Mouse (Mus musculus) brain, embryonic 18.5 days (tissue): ENCODE data around the gene Cd247.

Experiments
- DNase-seq: peaks from one replicate; pipeline ENCODE4 v3.0.0-alpha.2; 2012; ENCODE audit warnings: low read depth, low spot score

Cd247 gene

DNA sequence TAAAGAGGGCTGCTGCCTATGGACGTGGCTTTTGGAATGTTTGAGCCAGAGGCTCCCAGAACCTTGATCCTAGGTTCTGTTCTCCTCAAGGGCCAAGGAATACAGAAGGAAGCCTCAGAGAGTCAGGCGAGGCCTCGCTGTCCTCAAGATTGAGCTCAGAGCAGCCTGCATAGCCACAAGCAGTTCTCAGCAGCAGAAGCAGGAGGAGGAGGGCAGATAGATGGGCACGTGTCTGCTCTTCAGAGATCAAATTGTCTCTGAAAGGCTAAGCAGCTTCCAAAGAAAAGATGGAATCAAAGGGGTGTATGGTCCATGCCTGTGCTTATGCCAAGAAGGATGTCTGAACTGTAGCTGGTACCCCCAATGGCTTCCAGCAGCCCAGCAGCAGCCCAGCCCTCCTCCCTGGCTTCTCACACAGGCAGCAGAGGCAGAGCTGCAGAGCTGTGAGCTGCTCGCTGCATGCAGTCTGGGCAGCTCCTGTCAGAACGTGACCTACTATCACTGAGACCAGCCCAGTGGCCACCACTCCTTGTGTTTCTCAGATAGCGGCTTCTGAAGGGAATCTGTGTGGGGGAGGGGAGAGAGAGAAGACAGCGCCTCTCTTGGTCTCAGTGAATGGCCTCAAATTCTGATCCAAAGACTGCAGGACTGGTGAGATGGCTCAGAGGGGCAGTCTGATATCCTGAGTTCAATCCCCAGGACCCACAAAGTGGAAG, 29.8 kb downstream of the Cd247 start:
- no peak for DNase-seq

GRCm38 (mm10) chr1:165819147-165819546, 30.7 kb downstream of the Cd247 start:
- DNase-seq: no peak

DNA sequence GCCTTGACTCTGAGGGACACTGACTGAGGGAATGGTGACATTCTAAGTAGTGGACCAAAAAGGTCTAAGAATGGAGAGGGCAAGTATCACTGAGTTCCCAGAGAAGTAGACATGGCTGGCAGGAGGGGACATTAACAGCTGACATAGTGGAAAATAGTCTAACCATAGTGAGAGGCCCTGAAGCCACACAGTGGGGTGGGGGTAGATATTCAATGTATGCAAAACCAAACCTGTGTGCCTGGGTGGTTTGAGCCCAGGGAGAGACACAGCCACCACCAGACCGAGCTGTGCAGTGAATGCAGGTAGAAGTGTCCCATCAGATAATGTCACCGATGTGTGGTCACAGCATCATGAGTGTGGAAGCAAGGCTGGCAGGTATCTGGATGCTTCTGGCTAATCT, 33.5 kb downstream of the Cd247 start:
- DNase-seq: no peak

DNA sequence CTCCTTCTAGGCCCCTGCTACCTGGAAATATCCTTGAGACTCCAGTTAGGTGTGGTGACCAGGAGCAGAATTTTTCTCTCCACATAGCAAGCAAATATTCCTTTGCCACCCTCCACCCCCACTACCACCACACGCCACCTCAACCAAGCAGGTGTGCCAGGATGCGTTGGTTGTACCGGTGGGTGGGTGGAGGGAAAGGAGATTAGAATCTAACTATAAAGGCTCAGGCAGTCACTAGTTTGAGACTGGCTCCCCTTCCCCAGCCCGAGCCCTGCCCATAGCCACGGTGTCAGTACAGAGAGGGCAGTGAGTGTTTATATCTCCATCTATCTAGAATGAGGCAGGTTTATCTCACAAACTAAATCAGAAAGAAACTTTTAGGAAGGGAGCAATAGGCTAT, 39.7 kb downstream of the Cd247 start:
- no peak for DNase-seq

- DNase-seq: no peak
Measured at GRCm38 (mm10) chr1:165828615-165829014, 40.1 kb downstream of the Cd247 start.

GRCm38 (mm10) chr1:165829890-165830289, 41.4 kb downstream of the Cd247 start:
- no peak for DNase-seq

DNA sequence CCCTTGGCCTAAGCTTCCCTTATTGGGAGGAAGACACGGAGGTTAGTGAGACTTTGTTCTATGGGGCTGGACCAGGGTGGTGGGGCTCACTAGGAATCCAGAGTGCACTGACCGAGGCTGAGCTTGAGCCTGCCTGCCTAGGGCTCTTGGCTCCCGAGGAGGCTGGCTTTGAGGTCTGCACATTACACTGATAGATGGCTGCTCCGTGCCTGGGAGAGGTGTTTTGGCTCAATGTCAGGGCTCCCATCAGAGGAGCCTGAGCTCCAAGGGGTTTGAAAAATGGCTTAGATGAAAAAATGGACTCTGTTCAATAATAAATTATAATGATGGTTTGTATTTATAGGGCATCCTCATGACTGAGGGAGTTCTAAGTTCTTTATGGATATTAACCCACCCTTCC, 44.8 kb downstream of the Cd247 start:
- DNase-seq: no peak

DNA sequence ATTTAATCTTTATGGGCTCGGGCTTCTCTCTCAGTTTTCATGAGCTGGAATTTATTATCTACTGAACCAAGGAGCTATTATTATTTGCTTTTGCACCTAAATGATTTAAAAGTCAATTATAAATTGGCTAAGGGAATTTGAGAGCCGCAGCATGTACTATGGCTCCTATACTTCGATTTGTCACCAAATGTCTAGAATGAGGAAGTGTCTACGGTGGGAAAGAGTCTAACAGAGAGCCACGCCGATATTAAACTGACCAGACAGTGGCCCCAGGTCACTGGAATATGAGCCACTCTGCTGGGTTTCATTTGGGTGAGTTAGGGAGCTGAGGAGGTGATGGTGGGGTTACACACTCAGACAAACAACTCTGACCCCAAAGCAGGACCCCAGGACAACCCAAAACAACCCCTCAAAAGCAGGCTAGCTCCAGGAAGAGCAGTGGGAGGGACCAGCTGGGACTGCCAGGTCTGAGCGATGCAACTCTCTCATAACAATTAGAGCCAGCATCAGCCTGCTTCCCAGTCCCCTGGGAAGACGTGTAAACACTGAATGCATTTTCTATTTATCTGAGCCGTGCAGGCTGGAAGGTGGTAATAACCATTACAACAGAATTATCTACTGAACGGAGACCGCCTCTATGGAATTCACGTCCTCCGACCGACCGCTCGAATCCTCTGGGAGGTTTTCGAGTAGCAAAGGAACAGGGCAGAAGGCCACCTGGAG, 45.6 kb downstream of the Cd247 start:
- DNase-seq: no peak

DNA sequence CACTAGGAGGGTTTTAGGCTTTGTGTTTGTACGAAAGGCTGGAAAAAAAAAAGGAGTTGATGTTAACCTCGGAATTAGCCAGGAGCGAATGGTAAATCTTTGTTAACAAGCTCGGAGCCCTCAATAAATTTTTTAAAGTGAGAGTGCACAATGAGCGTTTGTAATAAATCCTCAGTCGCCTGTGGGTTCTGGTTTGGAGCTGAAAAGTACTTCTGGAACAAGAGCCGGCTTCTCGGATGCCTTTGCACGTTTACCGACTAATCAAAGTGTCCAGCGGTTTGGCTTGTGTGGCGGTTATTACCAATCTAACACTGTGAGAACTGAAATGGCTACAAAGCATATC, 46.1 kb downstream of the Cd247 start:
- no peak for DNase-seq

- DNase-seq: no peak
Measured at GRCm38 (mm10) chr1:165836461-165836860, 48.0 kb downstream of the Cd247 start.

DNA sequence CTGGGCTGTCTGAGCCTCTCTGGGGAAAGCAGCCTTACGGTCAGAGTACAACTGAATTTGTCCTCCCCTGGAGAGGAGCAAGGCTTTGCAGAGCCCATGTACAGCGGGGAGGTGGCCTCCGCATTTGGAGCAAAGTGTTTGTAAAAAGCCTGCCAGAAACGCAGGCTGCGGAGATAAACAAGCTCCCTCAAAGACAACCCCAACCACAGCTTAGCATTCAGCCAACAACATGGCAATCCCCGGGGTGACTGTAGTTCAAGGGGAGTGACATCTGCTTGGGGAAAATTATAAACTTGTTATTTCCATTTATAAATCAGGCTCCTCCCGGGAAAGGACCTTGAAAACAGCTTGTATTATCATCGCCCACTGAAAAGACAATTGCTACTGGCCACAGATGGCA, 49.1 kb downstream of the Cd247 start:
- DNase-seq: no peak

DNA sequence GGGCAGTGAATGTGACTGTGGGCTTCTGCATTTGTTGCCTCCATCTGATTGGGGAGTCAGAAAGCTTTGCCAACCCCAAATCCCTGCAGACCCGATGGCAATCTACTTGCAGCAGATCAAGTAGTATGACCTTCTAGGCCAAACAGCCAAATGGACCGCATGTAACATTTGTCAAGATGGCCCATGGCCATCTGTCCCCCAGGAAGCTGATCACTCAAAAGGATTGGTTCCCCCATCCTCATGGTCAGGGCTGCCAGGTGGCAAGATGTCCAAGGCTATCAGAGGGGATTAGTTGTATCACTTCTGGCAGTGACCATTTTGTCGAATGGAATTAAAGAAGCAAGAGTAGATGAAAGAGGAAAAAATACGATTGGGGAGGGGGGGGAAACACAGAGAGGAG, 50.7 kb downstream of the Cd247 start:
- no peak for DNase-seq

- no peak for DNase-seq
Measured at GRCm38 (mm10) chr1:165840548-165841230, 52.2 kb downstream of the Cd247 start.

GRCm38 (mm10) chr1:165842170-165842569, 53.7 kb downstream of the Cd247 start:
- no peak for DNase-seq

GRCm38 (mm10) chr1:165843586-165843985, 55.1 kb downstream of the Cd247 start:
- DNase-seq: no peak

DNA sequence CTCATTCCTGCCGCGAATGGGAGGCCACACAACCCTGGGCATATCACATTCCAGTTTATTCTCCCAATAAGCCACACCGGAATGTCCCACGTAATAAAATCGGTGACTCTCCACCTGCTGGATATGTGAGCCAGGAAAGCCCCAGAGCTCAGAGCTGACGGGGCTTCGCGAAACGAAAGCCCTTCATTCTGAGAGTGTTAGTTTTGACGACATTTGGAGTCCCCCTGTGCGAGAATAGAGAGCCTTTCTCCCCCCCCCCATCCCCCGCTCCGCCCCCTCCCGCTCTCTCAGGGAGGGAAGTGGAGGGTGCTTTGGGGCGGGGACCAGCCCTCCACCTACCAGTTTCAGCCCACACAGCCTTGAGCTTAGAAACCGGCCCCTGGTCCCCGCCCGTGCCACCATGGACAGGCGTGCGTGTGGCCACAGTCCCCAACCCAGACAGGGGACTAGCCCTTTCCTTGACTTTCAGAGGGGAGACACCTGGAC, 56.0 kb downstream of the Cd247 start:
- DNase-seq: no peak

- DNase-seq: no peak
Measured at GRCm38 (mm10) chr1:165844956-165845355, 56.5 kb downstream of the Cd247 start.

GRCm38 (mm10) chr1:165845366-165845765, 56.9 kb downstream of the Cd247 start:
- no peak for DNase-seq

DNA sequence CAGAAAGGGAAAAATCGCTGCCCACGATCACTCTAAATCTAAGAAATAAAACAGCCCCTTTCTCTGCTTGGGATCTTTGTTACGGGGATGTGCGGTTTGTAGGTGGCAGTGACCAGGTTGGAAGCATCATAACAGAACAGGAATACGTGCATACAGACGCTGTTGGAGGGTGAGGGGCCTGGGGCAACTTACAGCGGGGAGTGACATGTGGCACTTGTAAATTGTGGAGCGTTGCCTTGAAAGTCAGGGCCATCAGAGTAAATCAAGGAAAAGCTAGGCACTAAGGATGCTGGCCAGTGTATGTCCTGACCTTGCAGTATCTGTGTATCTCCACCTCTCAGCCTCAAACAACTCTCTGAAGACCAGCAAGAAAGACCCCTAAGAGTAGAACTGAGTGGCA, 59.9 kb downstream of the Cd247 start:
- no peak for DNase-seq

- no peak for DNase-seq
Measured at GRCm38 (mm10) chr1:165848881-165849280, 60.4 kb downstream of the Cd247 start.

GRCm38 (mm10) chr1:165849458-165850445, 61.3 kb downstream of the Cd247 start:
- DNase-seq: no peak

GRCm38 (mm10) chr1:165852131-165852530, 63.6 kb downstream of the Cd247 start:
- no peak for DNase-seq
